Mouse (Mus musculus): ENCODE measurements around the gene Capzb.
A peak's percentile ranks its signal among the peaks of the same experiment; 100 is the strongest.

Gene Capzb

DNA sequence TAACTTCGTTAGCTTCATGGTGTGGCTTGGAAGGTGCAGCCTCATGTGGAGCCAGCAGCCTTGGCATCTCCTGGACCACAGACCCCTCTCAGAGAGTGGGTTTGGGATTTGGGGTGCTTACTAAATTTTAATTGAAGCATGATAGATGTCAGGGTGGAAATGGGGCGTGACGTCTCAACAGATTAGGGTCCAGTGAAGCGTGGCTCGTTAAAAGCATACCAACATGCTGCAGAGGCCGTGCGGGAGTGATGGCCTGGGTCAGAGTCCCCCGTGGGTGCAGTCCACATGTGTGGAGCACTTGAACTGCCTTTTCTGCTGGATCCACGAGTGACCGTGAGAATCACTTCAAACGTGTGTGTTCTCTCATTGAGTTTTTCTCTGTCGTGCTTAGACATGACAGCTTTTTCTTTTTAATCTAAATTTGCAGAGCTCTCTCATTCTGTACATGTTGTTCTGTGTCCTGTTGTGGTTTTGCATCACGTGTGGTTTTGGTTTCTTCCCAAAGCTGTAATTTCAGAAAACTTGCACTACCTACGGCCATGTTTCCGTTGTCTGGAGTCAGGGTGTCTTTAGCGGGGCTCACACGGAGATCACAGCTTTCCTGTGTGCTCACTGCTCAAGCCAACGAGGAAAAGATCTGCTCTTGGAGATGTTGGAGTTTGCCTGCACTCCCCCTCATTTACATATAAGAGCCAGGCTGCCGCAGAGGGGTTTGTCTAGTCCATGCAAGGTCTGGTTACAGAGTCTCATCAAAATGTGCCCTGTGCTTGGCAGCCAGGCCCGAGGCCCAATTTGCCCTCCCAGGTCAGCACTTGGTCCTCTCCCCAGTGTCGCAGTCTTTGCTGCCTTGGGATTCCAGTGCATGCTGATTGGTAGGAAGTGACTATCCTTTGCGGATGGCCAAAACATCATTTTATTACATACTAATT is 49.2 kb downstream of the Capzb start:
- DNase-seq = no peak

DNA sequence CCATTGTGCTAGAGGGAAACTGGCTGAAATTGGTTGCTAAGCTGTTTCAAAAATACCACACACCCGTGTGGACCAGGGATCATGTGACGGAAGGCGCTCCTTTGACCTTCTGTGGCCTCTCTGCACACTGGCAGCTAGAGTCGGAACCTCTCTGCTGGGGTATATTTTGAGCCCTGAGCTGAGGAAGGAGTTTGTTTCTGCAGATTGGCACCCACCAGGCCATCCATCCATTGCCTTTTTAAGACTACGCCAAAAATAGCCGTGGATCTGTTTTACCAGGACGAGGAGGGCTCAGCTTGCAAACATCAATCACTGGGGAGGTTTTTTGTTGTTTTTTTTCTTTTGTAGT is 49.9 kb downstream of the Capzb start:
- no peak for DNase-seq

DNA sequence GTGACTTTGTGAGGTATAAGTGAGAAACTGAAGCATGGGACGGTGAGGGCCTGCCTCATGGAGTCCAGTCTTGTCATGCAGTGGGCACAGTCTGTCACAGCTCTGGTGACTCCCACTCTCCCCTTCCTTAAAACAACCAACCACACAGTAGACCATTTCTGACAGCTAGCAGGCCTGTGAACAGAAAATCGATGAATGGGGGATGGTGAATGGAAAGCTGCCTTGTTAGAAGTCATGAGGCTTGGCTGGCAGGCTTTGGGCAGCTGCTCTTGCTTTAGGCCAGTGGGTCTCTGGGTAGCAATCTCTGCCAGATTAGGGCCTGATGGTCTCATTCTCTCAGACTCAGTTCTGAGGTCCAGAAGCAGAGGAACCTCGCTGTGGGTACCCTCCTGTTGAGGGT is 51.5 kb downstream of the Capzb start:
- DNase-seq = no peak

DNA sequence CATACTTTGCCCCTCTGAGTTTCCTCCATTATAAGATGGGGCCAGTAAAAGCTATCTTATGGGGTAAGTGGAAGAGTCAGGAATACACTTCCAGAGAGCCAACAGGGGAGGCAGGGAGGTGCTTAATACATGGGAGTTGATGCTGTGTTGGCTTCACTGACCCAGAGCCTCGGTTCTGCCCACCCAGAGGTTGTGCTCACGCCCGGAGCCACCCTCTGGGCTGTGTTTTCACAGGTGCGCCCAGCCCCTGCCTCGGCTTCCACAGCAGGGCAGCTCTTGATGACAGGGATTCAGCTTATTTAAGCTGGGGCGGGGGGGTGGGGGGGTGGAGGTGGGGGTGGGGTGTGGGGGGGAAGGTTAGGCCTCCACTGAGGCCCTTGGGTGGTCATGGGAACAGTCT is 52.1 kb downstream of the Capzb start:
- no peak for DNase-seq

DNA sequence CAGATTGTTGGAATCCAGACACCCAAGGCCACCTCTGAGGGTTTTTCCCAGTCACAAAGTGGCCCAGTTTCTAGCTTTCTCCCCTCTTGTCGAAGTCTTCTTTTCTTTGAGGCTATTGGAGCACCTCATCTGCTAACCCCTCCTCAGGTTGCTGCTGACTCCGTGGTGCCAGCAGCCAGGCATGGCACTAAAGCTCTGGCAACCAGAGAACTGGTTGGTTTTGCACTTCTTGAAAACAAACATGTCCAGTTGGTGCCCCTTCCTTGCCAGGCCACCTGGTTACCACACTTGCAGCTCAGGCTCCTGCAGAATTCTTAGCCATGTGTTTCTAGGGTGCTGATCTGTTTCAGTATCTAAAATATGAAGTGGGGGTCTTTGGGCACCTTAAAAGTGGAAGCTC is 52.8 kb downstream of the Capzb start:
- DNase-seq = no peak

DNA sequence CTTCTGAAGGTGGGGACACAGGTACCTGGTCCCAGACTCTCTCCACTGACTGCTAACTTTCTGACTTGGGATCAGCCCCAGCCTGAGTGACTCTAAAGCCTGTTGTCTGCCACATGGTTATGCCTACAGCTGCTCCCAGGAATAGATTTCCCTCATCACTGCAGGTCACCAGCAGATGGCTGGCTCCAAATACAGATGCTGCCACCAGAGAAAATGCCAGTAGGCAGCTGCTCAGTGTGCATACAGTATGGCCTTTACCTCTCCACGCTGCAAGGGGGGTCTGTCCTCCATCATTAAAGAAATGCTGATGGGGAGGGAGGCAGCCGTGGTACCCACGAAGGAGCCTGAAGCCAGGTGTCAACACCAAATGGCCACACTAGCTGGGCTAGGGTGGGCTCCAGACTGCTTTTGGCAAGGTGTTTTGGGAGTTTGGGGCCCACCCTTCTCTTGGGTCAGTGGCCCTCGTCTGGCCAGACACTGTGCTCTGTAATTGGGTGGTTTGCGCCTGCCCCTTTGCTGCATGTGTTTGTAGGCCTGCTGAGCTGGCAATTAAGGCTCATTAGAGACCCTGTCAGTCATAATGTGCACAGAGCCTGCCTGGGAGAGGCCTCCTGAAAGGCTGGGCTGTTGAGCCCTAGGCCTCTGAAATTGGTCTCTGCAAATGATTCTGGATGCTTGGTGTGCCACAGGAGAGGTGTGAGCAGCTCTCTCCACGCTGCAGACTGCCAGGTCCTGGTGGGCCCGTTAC is 53.6 kb downstream of the Capzb start:
- DNase-seq = no peak

DNA sequence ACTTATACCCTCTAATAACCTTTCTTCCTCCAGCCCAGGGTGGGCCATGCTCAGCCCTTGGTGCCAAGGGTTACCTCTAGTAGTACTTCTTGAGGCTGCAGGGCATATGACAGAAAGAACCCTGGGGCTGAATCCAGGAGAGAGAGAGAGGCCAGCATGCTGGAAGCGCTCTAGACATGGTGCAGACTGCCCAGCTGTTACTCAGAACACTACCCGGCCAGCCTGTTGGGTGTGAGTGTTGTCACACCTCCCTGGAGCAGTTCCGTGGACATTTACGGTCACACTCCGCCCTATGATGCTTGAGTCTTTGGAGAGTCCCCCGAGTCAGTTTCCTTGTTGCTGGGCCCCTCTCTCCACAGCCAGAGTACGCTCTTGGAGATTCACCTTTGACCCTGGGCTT is 55.3 kb downstream of the Capzb start:
- no peak for DNase-seq

DNA sequence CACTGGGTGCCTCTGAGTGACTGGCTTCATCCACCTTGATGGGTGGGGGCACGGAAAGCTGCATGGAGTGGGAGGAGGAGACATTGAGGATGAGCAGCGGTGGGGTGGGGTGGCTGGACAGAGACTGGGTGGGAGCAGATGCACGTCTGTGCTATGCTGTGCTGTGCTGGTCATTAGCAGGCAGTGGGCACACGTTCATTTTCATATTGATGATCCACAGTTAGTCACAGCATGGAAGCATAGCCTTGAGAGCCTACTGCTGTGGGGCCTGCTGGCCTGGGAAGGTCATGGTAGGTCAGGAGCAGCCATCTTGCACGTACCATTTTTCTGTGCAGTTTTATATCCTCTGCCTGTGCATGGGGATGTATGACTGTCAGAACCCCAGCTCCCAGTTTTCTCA is 56.0 kb downstream of the Capzb start:
- no peak for DNase-seq

DNA sequence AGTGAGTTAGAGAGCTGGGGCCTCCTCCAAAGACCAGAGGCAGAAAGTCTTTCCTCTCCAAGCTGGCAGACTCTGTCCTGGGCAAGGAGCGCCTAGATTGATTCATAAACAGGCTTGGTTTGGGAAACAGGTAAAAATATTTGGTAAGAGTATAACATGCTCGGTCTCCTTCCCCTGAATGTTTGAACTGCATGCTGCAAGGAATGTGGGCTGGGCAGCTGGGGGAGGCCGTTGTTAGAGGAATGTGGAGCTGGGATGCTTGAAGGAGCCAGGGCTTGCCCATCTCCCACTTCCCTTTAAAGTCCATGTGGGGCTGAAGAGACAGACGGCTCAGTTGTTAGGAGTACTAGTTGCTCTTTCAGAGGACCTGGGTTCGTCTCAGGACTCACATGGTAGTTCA is 57.3 kb downstream of the Capzb start:
- no peak for DNase-seq

DNA sequence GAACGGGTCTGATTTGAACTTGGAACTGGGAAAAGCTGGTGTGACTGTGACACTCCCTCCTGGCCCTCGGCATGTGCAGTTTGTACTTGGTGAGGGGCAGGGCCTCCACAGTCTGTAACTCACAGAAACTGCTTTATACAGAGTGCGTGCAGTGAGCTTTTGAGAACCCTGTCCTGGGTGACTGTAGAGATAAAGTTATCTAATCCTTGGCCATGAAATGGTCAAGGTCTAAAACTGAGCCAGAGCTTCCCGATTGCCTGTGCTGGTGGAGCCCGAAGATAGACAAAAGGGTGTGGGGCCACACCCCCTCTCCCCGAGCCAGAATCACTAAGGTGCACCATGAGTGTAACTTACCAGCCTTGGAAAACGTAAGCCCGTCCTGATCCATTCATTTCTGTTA is 58.2 kb downstream of the Capzb start:
- no peak for DNase-seq

DNA sequence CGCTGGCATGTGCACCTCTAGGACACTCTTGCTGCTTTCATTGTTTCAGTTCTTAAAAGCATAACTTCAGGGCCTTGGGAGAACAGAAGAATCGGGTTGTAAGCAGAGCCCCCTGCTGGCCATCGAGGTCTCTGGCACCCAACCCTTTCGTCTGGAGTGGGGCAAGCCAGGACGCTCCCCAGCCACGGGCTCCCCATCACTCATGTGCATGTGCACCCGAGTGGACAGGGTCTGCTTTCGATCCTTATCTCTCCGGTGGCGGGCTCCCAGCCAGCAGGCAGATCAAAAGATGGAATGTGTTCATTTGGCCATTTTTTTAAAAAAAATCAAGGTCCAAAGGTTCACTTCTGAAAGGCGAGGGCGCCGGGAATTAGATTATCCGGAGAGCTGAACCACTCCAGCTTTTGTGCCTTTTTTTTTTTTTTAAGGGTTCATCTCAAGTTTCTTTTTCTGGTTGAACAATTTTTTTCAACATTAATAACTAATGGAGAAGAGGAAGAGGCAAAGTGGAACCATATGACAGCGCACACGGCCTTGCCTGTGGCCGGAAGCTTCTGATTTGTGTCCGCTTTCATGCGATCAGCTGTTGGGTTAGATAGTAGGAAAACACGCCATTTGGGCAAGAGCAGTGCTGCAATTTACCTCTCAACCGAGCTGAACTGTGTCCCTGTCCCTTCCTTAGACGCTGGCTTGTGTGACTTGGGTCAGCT is 59.5 kb downstream of the Capzb start:
- DNase-seq = peak; percentile 64 to 78

DNA sequence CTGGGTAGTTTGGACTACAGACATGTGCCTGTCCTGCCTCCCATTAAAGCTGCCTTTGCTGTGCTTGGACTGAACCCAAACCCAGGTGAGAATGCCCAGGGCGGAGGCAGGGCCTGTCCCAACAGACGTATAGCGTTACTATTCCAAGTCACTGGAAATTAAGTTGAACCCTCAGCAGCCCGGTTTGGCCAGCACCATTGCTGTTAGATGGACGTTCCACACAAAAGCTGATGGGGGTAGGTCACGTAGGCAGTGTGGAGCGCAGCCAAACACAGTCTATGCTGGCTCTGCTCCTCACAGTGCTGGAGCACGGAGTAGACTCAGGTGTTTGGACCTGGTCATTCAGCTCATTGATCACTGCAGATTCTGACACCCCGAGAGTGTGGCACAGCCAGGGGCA is 60.5 kb downstream of the Capzb start:
- DNase-seq = no peak

DNA sequence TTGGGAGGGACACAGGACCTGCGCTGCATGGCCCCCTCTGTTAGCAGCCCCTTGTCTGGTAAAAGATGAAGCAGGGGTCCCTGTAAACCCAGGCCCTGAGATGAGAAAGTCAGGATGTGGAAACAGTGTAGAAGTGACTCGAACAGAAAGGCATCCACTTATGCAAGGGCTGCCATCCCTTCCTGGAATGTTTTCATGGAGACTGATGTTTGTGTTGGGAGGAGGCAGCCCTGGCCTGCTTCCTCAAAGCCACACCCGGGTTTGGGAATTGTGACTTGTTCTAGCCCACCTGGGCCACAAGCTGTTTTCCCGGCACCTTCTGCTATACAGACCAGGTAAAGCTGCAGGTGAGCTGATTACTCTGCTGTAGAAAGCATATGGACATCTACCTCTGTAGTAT is 63.4 kb downstream of the Capzb start:
- DNase-seq = no peak

DNA sequence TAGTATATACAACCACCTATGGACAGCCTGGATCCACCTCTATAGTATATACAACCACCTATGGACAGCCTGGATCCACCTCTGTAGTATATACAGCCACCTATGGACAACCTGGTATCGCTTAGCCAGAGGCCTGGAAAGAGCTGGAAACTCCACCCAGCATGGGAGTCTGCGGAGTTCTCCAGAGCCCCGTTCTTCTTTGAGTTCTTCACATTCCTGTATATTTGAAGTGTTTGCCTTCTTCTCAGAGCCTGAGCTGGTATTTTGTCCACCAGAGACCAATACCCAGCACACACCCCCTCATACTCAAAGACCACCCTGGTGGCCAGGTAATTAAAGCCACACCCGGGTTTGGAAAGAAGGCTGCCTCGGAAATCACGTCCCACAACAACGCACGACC is 64.0 kb downstream of the Capzb start:
- no peak for DNase-seq

DNA sequence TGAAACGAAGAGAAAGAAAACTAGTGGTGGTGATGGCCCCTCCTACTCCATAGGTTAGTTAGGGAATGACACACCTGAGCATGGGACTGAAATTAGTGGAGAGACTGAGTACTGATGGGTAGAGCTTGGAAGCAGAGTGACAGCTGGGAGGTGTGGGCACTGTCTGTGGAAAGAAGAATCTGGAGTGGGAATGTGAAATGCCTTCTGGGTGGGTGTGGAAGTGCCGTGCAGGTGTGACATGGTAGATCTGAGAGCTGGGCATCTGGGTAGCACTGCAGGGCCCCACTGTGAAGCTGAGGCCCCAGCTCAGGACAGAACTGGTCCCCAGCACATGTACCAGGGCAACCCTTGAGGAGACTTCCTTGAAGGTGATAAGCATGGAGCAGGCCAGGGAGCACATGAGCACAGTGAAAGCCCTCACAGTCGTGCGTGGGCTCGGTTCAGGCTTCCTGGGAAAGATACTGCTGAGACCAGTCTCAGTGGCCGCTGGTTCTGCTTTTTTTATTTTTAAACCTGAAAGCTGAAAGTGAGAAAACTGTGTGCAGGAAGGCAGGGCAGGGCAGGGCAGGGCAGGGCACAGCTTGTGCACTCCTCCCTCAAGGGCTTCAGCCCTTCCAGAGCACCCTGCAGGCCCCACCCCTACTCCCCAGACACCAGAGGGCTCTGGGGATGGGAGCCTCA is 66.1 kb downstream of the Capzb start:
- peak; percentile 49 to 54 for DNase-seq

DNA sequence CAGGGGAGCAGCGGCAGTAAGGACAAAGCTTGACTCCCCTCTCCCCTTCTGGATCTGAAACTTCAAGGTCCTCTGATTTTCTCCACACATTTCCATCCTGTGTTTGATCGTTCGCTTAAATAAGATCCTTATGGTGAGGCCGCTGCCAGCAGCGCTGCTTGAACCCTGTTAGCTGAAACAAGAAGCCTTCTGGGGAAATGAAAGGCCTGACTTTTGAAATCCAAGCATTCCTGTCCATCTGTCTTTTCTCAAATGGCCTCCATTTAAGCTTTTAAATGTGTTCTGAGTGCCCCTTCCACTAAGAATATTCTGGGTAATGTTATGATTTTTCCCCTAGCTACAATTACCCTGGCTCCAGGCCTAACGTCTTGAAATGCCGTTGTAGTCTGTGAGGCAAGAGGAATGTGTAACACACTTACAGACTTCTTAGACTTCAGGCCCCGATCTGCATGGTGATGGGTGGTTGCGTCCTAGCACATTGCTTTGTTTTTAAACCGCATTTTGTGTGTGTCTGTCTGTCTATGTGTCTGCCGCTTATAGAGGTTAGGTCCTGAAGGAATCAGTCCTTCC is 66.7 kb downstream of the Capzb start:
- no peak for DNase-seq

DNA sequence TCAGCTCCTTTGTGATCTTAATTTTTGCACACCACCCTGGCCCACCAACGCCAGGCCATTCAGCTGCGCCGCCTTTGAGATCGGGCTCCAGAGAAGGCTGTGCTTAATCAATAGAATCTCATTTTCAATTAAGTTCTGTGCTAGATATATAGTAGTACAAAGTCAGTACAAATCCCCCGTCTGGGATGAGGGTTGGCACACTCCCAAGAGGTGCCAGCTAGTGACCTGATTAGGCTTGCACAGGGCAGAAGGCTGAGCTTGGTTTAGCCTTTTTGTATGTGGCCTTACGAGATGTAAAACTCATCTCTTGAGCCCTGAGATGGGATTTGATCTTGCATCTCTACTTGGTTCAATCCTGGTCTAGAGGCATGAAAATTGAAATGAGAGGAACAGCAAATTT is 70.3 kb downstream of the Capzb start:
- DNase-seq = no peak

DNA sequence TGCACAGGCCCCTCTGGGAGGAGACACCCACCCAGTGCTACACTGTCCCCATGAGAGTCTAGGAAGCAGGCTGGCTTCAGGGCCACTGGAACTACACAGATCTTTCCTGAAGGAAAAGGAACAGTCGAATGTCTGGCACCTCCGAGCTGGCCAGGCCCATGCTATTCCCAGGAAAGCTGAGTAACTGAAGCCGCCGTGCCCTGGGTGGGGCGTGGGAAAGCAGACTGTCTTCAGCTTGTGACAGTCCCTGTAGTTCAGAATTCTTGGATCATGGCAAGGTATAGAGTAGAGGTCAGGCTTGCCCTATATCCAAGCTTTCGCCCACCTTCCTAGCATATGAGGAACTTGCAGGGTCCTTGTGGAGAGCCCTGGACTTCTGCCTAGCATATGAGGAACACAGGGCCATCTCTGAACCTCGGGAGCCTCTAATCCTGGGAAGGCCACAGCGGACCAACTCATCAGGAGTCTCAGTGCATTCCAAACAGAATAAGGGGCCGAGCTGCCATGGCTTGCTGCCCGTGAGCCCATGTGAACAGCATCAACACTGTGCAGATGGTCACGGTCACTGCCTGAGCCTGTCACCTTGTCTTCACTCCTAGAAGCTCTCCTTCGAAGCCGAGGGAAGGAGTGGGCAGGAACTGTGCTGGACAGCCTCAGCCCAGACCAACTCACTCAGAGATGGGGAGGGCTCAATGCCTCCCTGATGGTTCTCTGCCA is 73.2 kb downstream of the Capzb start:
- DNase-seq = no peak

DNA sequence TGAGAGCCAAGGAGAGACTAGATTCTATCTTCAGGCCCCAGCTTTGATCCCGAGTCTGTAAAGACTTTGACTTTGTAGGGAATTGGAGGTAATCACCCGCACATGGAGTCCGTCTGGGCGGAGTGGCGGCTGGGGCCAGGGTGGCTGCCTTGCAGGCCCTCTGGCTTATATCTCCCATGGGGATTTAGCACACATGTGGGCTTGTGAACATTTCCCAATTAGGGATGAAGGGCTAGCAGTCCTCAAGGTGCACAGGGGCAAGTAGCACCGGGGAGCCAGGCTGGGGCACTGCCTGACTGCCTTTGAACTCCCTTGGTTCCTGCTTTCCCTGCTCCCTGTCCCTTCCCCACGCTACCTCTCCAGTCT is 73.8 kb downstream of the Capzb start:
- no peak for DNase-seq

DNA sequence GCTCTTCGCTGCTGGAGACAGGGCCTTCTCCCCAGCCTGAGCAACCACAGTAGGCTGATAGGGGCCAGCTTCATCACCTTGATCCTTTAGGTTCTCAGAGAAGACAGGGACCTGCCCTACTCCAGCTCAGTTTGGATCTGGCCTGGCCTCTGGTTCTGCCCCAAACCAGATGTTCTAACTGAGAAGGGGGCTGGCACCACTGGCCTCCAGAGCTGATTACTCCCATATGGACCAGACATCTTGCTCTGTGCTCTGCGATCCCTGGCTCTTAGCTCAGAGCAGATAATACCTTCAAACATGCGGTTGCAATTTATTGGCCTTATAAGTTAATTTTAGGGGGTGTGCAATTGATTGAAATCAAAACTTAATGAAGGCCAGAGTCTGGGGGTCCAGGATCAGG is 74.6 kb downstream of the Capzb start:
- DNase-seq = no peak

DNA sequence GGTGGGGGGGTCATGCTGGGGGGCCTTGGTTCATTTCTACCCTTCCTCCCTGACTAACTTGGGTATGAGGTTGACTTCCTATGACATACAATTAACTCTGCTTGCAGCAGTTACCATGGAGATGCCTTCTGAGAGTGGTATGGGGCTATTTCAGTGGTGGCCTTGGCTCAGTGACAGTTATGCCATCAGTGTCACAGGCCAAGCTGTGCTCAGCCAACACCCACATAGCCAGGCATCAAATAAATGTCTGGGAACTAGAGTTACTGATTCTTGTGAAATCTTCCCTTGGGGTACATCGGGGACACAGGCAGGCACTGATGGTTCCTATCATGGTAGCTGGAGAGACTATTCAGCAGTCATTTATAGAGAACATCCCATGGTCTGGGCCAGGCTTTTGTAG is 75.5 kb downstream of the Capzb start:
- no peak for DNase-seq

DNA sequence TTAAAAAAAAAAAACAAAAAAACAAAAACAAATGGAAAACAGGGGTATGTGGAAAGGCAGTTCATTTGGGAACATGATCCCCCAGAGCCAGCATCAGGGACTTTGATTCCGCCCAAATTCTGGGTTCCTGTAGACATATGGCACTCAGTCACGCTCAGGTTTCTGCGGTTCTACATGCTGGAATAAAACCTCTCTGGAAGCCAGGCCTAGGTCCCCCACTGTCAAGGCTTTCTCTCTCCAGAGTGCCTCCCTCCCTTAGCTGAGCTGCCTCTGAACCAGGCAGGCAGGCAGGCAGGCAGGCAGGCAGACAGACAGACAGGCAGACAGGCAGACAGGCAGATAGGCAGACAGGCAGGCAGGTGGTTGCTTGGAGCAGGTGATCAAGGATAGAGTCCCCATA is 77.5 kb downstream of the Capzb start:
- DNase-seq = no peak

All from spleen, adult 18-20 months (tissue).